Mouse (Mus musculus) heart, adult 2 months (tissue): Measurements from ENCODE around the gene Sh3rf3. TPM values are rescaled to one million over a fixed set of nuclear protein-coding genes. Genes with fewer than 3 reads are reported as not detected.

Source experiments
- DNase-seq, 2 experiments: peaks; one replicate each; pipeline ENCODE4 v3.0.0; 2021
- H3K27ac ChIP-seq: fragments of 200-600 bp; 2 replicates; pipeline ENCODE4 v1.8.1; 2022
- H3K27me3 ChIP-seq: fragments of 200-500 bp; 2 replicates; pipeline ENCODE4 v1.6.1; 2012; ENCODE audit warnings: mild to moderate bottlenecking, low read length, inconsistent platforms, mixed read lengths; ENCODE audit not compliant: control insufficient read depth, insufficient read depth
- H3K36me3 ChIP-seq: fragments of 200-500 bp; 2 replicates; pipeline ENCODE4 v1.6.1; 2012; ENCODE audit warnings: low read length, inconsistent platforms; ENCODE audit not compliant: control insufficient read depth, insufficient read depth
- H3K4me1 ChIP-seq: fragments of 200-500 bp; 2 replicates; pipeline ENCODE4 v1.6.1; 2011; ENCODE audit warnings: low read length; ENCODE audit not compliant: control insufficient read depth, insufficient read depth
- H3K4me3 ChIP-seq: fragments of 200-600 bp; 2 replicates; pipeline ENCODE4 v1.8.1; 2022
- H3K79me2 ChIP-seq: fragments of 200-500 bp; replicated peaks from 2 replicates; pipeline ENCODE4 v1.6.1; 2012; ENCODE audit warnings: mild to moderate bottlenecking, inconsistent platforms, low read length, moderate library complexity, mixed read lengths; ENCODE audit not compliant: control insufficient read depth, insufficient read depth
- H3K9ac ChIP-seq: fragments of 200-500 bp; 2 replicates; pipeline ENCODE4 v1.6.1; 2012; ENCODE audit warnings: low read depth, mild to moderate bottlenecking, control low read depth, inconsistent platforms, low read length, mixed read lengths
- CTCF ChIP-seq: fragments of 200-600 bp; IDR thresholded peaks from 2 replicates; pipeline ENCODE4 v1.8.1; 2022; ENCODE audit warnings: antibody characterized with exemption, mild to moderate bottlenecking, moderate library complexity
- EP300 ChIP-seq: fragments of 200-500 bp; IDR thresholded peaks from 2 replicates; pipeline ENCODE4 v1.6.1; 2011; ENCODE audit warnings: low read depth, low read length, control low read depth; ENCODE audit not compliant: insufficient read depth
- POLR2A ChIP-seq: fragments of 200-500 bp; IDR thresholded peaks from 2 replicates; pipeline ENCODE4 v1.6.1; 2011; ENCODE audit warnings: mild to moderate bottlenecking, low read depth, low read length, control low read depth; ENCODE audit not compliant: insufficient read depth
- whole genome bisulfite sequencing: fragments of 180-500 bp; shearing (Covaris S2); methylation state at CpG from one replicate; pipeline ENCODE4 v1.1.7; 2018; 5-methylcytosine and 5-hydroxymethylcytosine counted together
- intact Hi-C: fragments of 180-260 bp; cut with DNase I; formaldehyde crosslinking; loops from one replicate; pipeline ENCODE4 v1.15.1; 2025
- polyA plus RNA-seq: library from polyadenylated mRNA; depleted of rRNA; stranded (reverse); fragments of >200 nt; gene quantifications from 2 replicates; pipeline ENCODE4 v1.2.3, GENCODE M21; 2012
- total RNA-seq, 2 experiments: library from RNA; stranded (reverse); gene quantifications; 2 replicates each; pipeline ENCODE4 v1.2.3; 2021

Gene Sh3rf3
- total and polyA plus RNA-seq, 3 experiments: 0.80 to 1.6 (median 0.97) TPM

DNA sequence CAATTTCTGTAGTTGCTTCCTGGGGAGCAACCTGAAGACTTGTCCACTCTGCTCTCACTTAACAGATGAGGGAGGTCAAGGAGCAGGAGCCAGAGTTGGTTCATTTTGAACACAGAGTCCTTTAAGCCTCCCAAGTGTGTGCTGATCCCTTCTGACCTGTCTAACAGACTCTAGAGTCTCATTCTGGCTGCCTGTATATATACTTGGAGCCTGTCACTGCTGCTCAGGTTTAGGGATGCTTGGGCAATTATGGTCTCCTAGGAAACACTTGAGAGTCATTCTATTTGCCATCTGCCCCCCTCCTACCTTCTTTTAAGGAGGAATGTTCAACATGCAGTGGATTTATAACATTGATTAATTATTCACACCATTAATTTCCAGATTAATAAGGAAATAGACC, 43.6 kb downstream of the Sh3rf3 start:
- Histone ChIP-seq H3K79me2 (no peaks in the 10 kb centered on the region), H3K36me3 (no peaks in the 10 kb centered on the region), H3K4me3 (no peak overlapping the region), H3K9ac (no peak overlapping the region), H3K27ac (no peak overlapping the region), H3K4me1 (no peaks in the 10 kb centered on the region), H3K27me3 (no peaks in the 10 kb centered on the region)
- no peak for TF ChIP-seq CTCF
- TF ChIP-seq POLR2A: no peak
- DNase-seq: no peak
- intact Hi-C loops: no loop called here

- Histone ChIP-seq H3K27ac (no peak overlapping the region), H3K9ac (no peak overlapping the region), H3K79me2 (no peaks in the 10 kb centered on the region), H3K36me3 (no peaks in the 10 kb centered on the region), H3K4me1 (no peaks in the 10 kb centered on the region), H3K4me3 (no peak overlapping the region), H3K27me3 (no peaks in the 10 kb centered on the region)
- 85% methylated on average over 2 of the region's 2 CpGs for WGBS
- DNase-seq: no peak
- intact Hi-C loops: no loop called here
- TF ChIP-seq CTCF: no peak
- TF ChIP-seq EP300: no peak
- TF ChIP-seq POLR2A: no peak
These were observed 51.6 kb downstream of the Sh3rf3 start for GRCm38 (mm10) chr10:58864735-58865134.

DNA sequence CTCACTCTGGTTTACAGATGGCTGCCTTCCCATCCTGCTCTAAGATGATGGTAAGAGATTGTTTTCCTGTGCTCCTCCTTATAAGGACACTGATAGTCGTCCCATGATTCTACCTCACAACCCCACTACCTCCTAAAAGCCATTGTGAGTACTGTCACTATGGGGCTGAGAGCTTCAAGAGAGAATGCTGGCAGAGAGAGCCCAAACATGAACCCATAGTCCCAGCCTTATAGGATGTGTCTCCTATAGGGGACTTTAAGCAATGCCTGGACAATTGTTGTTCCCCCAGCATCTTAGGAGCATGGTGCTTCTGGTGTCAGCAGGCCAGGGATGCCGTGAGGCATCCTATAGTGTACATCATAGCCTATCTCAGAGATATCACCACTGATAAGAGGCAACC, 54.4 kb downstream of the Sh3rf3 start:
- H3K27me3 ChIP-seq: no peaks in the 10 kb centered on the region
- no peak for DNase-seq
- no peak overlapping the region for H3K27ac ChIP-seq
- H3K4me1 ChIP-seq: no peaks in the 10 kb centered on the region
- intact Hi-C loops: no loop called here
- 70% methylated on average over 2 of the region's 2 CpGs for WGBS
- H3K79me2 ChIP-seq: no peaks in the 10 kb centered on the region
- H3K4me3 ChIP-seq: no peak overlapping the region
- no peak for TF ChIP-seq POLR2A
- no peak for TF ChIP-seq CTCF
- TF ChIP-seq EP300: no peak
- no peak overlapping the region for H3K9ac ChIP-seq
- H3K36me3 ChIP-seq: no peaks in the 10 kb centered on the region

DNA sequence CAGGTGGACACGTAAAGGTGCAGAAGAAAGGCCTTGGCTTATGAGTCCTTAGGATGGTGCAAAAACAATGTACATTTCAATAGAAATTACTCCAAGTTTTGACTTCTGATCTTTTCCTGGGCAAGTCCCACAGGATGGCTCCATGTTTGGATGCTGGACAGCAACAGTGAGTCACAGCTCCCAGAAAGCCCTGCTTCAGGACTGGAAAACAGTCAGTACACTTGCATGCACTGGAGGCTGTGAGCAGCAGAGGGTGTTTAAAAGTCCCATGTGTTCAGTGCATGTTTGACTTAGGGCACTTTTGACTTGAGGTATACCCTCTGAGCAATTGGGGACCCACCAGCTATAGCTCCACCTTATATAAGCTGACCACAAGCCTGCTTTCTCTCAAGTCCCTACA, 56.7 kb downstream of the Sh3rf3 start:
- Histone ChIP-seq H3K9ac (no peak overlapping the region), H3K79me2 (no peaks in the 10 kb centered on the region), H3K4me3 (no peak overlapping the region), H3K27ac (no peak overlapping the region), H3K36me3 (no peaks in the 10 kb centered on the region), H3K4me1 (no peaks in the 10 kb centered on the region), H3K27me3 (no peaks in the 10 kb centered on the region)
- TF ChIP-seq CTCF: no peak
- TF ChIP-seq POLR2A: no peak
- no peak for TF ChIP-seq EP300
- peak; percentile 4 to 23 for DNase-seq
- 91% methylated on average over 1 of the region's 1 CpGs for WGBS
- intact Hi-C loops: no loop called here

- Histone ChIP-seq H3K9ac (no peak overlapping the region), H3K27me3 (no peaks in the 10 kb centered on the region), H3K4me3 (no peak overlapping the region), H3K36me3 (no peaks in the 10 kb centered on the region), H3K27ac (no peak overlapping the region), H3K4me1 (no peaks in the 10 kb centered on the region), H3K79me2 (no peaks in the 10 kb centered on the region)
- no peak for TF ChIP-seq EP300
- no peak for TF ChIP-seq POLR2A
- no peak for TF ChIP-seq CTCF
- DNase-seq: no peak
- WGBS: 77% methylated on average over 10 of the region's 10 CpGs
- intact Hi-C loops: no loop called here
These were observed 58.1 kb downstream of the Sh3rf3 start for GRCm38 (mm10) chr10:58871149-58871820.

DNA sequence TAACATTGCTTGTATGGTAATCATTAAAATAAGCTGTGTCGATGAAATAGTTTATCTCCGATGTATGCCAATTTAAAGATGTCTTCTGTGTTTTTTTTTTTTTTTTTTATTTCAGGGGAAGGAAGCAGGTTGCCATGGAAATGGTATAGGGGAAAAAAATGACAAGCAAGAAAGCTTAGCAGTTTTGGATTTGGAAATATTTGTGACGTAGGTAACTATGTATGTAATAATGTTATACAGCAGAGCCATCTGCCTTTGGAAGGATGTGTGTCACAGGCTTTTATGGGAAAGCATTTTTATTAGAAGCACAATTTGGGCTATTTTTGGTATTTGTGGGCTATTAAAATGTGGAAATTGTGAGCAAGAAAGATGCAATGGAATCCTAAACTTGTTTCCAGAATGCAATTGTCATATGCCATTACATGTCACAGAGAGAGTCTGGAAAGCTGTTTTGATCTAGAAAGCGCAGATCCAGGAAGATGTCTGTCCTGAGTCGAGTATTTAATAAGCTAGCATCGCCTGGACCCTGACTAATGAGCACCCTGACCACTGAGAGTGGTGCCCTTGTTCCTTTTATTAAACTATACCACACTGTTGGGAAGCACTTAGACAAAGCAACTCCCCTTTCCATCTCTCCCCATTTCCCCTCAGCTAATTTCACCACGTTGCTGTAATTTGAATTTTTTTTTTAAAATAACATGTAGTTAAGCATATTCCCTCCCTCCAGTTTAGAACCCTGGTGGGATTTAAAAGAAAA, 58.8 kb downstream of the Sh3rf3 start:
- intact Hi-C loops: no loop called here
- Histone ChIP-seq H3K27me3 (no peaks in the 10 kb centered on the region), H3K36me3 (no peaks in the 10 kb centered on the region), H3K4me3 (no peak overlapping the region), H3K27ac (no peak overlapping the region), H3K4me1 (no peaks in the 10 kb centered on the region), H3K79me2 (no peaks in the 10 kb centered on the region), H3K9ac (no peak overlapping the region)
- no peak for DNase-seq
- 75% methylated on average over 7 of the region's 7 CpGs for WGBS
- TF ChIP-seq CTCF (no peak), EP300 (no peak), POLR2A (no peak)
